Mouse (Mus musculus): ENCODE results near the gene Med28.

GRCm38 (mm10) chr5:45515151-45515743, 4.8 kb upstream of the Med28 start:
- TF ChIP-seq CTCF (IDR thresholded peaks at IDR 0.05; ENCODE audit: insufficient read depth, low read length) (no peak), POLR2A (IDR thresholded peaks at IDR 0.05; ENCODE audit: borderline replicate concordance, extremely low read depth, low read depth, low read length) (no peak)

Data from lung, adult 2 months (tissue).